Mouse (Mus musculus) limb, embryonic 12.5 days (tissue): ENCODE data around the gene Hist1h2bh. TPM values are rescaled to one million over a fixed set of nuclear protein-coding genes. Genes with fewer than 3 reads are reported as not detected.
"Not testable (repeated sequence)": the region's sequence is repeated elsewhere in the genome, so short reads cannot be mapped to it uniquely, and the experiment has no call there.

Source experiments
- ATAC-seq: fragments of 200-750 bp; cut with Nextera tagmentation; 2 replicates; pipeline ENCODE4 v1.8.0; 2017; ENCODE audit warnings: low read depth, moderate TSS enrichment; ENCODE audit not compliant: insufficient number of reproducible peaks, insufficient read depth, low FRiP score, low TSS enrichment
- H3K27ac ChIP-seq: fragments of 300-500 bp; sonication (generic); 2 replicates; pipeline ENCODE4 v1.5.1; 2016; ENCODE audit warnings: mild to moderate bottlenecking, moderate library complexity
- H3K27me3 ChIP-seq: fragments of 300-500 bp; sonication (generic); 2 replicates; pipeline ENCODE4 v1.6.1; 2016; ENCODE audit warnings: mild to moderate bottlenecking, moderate library complexity
- H3K36me3 ChIP-seq: fragments of 300-500 bp; sonication (generic); 2 replicates; pipeline ENCODE4 v1.6.1; 2016; ENCODE audit warnings: mild to moderate bottlenecking, moderate library complexity
- H3K4me1 ChIP-seq: fragments of 300-500 bp; sonication (generic); replicated peaks from 2 replicates; pipeline ENCODE4 v1.6.1; 2016
- H3K4me2 ChIP-seq: fragments of 300-500 bp; sonication (generic); 2 replicates; pipeline ENCODE4 v1.6.1; 2016; ENCODE audit warnings: mild to moderate bottlenecking, moderate library complexity
- H3K4me3 ChIP-seq: fragments of 300-500 bp; sonication (generic); replicated peaks from 2 replicates; pipeline ENCODE4 v1.5.1; 2016; ENCODE audit warnings: mild to moderate bottlenecking
- H3K9ac ChIP-seq: fragments of 300-500 bp; sonication (generic); replicated peaks from 2 replicates; pipeline ENCODE4 v1.6.1; 2016; ENCODE audit warnings: mild to moderate bottlenecking, moderate library complexity
- H3K9me3 ChIP-seq: fragments of 300-500 bp; sonication (generic); 2 replicates; pipeline ENCODE4 v1.6.1; 2016; ENCODE audit warnings: mild to moderate bottlenecking, moderate library complexity
- WGBS: fragments of 180-500 bp; shearing (Covaris S2); methylation state at CpG from one replicate; pipeline ENCODE4 v1.1.7; 2016; 5-methylcytosine and 5-hydroxymethylcytosine counted together
- polyA plus RNA-seq: library from polyadenylated mRNA; unstranded; fragments of >200 nt; fragmentation: Nextera tagmentation; extraction: Ambion mirVana; gene quantifications from 2 replicates; pipeline ENCODE4 v1.2.1, GENCODE M21; 2016

The Hist1h2bh gene
- polyA plus RNA-seq, 1 experiment from 2014 or later, result 1.4 TPM

DNA sequence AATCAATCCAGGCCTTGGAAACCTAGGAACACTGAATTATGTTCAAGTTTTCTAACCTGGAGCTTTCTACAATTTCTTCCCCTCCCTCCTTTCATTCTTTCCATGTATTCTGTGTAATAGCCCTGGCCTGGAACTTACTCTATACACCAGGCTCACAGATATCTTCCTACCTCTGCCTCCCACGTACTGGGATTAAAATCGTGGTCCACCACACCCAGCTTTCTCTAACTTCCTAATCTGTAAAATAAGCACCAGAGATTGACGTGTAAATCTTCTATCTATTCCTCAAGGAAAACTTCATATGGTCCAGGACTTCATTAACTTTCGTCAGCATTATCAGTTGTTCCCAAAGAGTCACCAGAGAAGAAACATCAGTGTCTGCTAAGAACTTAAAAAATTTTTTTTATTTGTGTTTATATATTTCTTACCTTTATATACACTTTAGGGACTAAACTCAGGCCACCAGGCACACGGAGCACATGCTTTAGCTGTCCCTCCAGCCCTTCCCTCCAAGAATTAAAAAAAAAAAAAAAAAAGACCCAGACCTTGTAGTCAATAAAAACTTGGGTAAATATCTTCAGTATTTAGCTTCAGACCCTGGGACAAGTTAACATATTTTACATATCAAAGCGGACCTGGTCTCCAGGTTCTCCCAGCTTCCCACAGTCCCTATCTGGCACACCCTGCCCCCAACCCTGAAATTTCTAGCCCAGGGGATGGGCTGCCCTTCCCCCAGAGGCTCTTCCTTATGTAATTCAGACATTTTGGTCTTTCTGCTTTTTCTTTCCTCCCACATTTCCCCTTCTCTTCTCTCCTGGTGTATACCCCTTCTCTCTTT is 39.2 kb upstream of the Hist1h2bh start:
- Histone ChIP-seq H3K4me1 (peaks cover 34% of the 10 kb centered on the region), H3K27me3 (no peaks in the 10 kb centered on the region), H3K36me3 (no peaks in the 10 kb centered on the region), H3K9ac (peak overlapping the region; percentile 73), H3K9me3 (no peaks in the 10 kb centered on the region), H3K27ac (peak overlapping the region; percentile 96), H3K4me2 (peak overlapping the region; percentile 85), H3K4me3 (peak overlapping the region; percentile 55)
- ATAC-seq, result no peak
- 7% methylated on average over 6 of the region's 6 CpGs for WGBS

DNA sequence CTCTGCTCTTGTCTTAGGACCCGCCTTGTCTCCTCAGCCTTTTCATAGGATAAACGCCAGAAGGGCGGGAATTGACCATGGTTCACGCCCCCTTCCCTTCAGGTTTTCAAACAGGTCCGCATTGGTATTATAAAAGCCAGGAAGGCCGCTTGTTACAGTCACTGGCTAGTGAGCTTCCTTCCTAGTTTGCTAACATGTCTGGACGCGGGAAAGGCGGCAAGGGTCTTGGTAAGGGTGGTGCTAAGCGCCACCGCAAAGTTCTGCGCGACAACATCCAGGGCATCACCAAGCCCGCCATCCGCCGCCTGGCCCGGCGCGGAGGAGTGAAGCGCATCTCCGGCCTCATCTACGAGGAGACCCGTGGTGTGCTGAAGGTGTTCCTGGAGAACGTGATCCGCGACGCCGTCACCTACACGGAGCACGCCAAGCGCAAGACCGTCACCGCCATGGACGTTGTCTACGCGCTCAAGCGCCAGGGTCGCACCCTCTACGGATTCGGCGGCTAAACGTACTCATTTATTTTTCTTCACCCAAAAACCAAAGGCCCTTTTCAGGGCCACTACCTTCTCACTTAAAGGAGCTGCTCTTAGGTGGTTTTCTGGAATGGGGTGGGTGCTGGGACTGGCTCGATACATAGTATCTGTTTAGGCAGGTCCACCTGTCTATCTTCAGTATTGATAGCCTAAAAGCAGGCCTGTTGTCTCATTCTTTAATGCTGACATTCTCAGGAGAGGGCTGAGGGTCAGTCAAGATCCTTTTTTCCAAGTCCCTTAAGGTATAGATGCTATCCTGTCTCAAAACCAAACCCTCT is 38.4 kb upstream of the Hist1h2bh start, which contains the start of gene Hist1h4d:
TSS of gene Hist1h4d (plus strand) at position 191 of the 811 bp plus-strand sequence.
- Histone ChIP-seq H3K27me3 (no peaks in the 10 kb centered on the region), H3K9ac (peak within 1 kb of the TSS; percentile 73), H3K9me3 (no peaks in the 10 kb centered on the region), H3K4me2 (peak within 1 kb of the TSS; percentile 85), H3K4me1 (peaks cover 34% of the 10 kb centered on the region), H3K36me3 (no peaks in the 10 kb centered on the region), H3K27ac (peak within 1 kb of the TSS; percentile 96), H3K4me3 (peak within 1 kb of the TSS; percentile 55)
- under 1% methylated on average over 43 of the region's 43 CpGs for WGBS
- peak; percentile 91 for ATAC-seq

DNA sequence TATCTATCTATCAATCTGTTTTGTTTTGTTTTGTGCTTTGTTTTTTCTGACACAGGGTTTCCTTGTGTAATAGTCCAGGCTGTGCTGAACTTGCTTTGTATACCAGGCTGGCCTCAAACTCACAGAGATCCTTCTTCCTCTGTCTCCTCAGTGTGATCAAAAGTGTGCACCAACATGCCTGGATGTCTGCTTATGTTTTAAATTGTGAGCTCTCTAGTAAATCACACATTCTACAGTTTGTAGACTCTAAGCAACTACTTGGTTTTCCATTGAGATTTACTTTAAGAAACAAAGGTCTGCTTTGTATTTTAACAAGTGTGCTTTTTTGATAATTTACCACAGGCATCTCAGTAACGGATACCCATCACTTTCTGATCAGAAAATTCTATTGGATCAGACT is 34.6 kb upstream of the Hist1h2bh start:
- Histone ChIP-seq H3K9me3 (no peaks in the 10 kb centered on the region), H3K27ac (peak overlapping the region; percentile 66; the same call in 1 of the 2 replicates), H3K9ac (no peak overlapping the region), H3K4me2 (no peak overlapping the region), H3K4me1 (peaks cover 25% of the 10 kb centered on the region), H3K27me3 (no peaks in the 10 kb centered on the region), H3K36me3 (no peaks in the 10 kb centered on the region), H3K4me3 (no peak overlapping the region)
- ATAC-seq, result no peak
- WGBS, result 89% methylated on average over 1 of the region's 1 CpGs

DNA sequence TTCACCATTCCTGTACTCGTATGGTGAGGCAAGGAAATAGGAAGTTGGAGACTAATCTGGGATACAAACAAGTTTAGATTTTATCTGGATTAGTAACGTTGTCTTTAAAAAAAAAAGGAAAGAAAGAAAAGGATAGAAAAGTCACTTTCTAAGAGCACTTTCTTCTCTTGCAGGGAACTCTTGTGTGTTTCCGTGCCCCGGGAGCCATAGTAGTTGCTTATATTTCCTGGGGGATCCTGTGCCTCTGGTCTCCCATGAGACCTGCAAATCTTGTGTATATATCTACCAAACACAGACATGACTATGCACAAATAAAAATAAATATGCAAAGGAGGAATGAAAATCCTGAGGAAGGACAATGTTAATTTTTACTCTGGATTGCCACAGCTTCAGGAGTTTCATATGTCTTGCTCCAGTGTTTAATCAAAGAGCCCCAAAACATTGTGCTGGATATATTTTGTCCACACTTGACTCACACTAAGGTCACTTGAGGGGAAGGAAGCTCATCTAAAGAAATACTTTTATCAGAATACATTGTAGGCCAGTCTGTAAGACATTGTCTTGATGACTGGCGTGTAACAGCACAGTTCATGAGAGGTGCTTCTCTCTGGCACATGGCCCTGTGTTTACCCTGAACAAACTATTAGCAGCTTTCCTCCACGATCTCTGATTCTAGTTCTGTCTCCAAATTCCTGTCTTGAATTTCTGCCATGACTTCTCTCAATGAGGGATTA is 33.9 kb upstream of the Hist1h2bh start:
- ATAC-seq, result no peak
- peak overlapping the region; percentile 80; the same call in 1 of the 2 replicates for H3K9ac ChIP-seq
- peak overlapping the region; percentile 94 for H3K27ac ChIP-seq
- H3K27me3 ChIP-seq, result no peaks in the 10 kb centered on the region
- H3K9me3 ChIP-seq, result no peaks in the 10 kb centered on the region
- WGBS, result 55% methylated on average over 6 of the region's 6 CpGs
- peak overlapping the region; percentile 49 for H3K4me3 ChIP-seq
- H3K36me3 ChIP-seq, result no peaks in the 10 kb centered on the region
- H3K4me1 ChIP-seq, result peaks cover 18% of the 10 kb centered on the region
- H3K4me2 ChIP-seq, result peak overlapping the region; percentile 73

DNA sequence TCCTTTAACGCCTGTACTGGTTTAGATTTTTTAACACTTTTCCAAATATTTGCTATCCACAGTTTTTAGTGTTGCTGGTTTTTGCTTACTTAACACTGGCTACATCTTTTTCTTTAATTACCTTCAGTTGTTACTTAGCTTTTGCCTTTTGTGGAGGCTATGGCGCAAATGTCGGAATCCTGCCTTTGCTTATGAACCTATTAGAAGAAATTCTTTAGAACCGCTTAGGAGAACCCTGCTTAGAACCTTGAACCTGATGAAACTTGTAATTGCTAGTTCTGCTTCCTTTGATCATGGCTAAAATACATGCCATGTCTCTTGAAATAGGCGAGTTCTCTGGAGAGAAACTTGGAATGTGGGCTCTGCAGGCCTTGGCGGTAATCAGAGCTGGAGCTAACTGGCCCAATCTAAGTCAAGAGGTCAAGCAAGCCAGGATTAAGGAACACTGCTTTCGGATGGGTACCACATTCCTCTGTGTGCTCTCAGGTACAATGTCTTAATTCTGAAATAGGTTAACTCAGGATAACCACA is 33.2 kb upstream of the Hist1h2bh start:
- H3K4me1 ChIP-seq, result peaks cover 14% of the 10 kb centered on the region
- no peak for ATAC-seq
- WGBS, result 4% methylated on average over 7 of the region's 7 CpGs
- H3K27ac ChIP-seq, result peak overlapping the region; percentile 94
- H3K4me3 ChIP-seq, result peak overlapping the region; percentile 49
- H3K4me2 ChIP-seq, result peak overlapping the region; percentile 73
- no peaks in the 10 kb centered on the region for H3K27me3 ChIP-seq
- no peaks in the 10 kb centered on the region for H3K9me3 ChIP-seq
- peak overlapping the region; percentile 80 for H3K9ac ChIP-seq
- no peaks in the 10 kb centered on the region for H3K36me3 ChIP-seq

DNA sequence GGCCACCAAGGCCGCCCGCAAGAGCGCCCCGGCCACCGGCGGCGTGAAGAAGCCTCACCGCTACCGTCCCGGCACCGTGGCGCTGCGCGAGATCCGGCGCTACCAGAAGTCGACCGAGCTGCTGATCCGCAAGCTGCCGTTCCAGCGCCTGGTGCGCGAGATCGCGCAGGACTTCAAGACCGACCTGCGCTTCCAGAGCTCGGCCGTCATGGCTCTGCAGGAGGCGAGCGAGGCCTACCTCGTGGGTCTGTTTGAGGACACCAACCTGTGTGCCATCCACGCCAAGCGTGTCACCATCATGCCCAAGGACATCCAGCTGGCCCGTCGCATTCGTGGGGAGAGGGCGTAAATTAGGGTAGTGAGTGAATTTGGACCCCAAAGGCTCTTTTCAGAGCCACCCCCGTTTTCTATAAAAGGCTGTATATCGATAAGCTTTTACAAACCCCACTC is 32.7 kb upstream of the Hist1h2bh start:
- Histone ChIP-seq H3K9ac (peak overlapping the region; percentile 80), H3K4me3 (peak overlapping the region; percentile 49), H3K27ac (peak overlapping the region; percentile 94), H3K4me2 (peak overlapping the region; percentile 73), H3K4me1 (peaks cover 14% of the 10 kb centered on the region)
- H3K27me3 ChIP-seq, H3K9me3 ChIP-seq, H3K36me3 ChIP-seq, ATAC-seq: not testable (repeated sequence)
- under 1% methylated on average over 12 of the region's 40 CpGs for WGBS

DNA sequence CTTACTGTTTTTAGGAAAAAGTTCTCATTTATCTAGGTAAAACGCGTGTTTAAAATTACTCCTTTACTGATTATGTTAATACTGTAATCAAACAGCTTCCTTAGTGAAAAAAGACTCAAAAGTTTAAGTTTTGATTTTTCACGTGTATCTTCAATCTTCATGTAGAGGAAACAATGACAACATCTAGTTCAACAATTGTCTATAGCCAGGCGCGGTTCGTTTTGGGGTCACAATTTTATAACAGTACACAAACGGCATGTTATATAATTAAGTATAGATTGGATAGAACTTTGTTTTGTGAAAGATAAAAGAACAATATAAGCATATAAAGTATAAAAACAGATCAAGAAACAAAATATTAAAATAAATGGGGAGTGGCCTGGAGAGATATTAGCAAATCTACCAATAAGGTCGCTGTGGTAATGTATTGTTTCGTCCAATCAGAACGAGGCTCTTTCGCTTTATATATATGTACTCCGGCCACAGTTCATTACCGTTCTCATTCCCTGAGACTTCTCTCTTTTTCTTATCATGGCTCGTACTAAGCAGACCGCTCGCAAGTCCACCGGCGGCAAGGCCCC is 32.2 kb upstream of the Hist1h2bh start, which contains the start of gene Hist1h3d:
TSS of gene Hist1h3d (plus strand) at position 493 of the 581 bp plus-strand sequence.
- no peaks in the 10 kb centered on the region for H3K27me3 ChIP-seq
- peak within 1 kb of the TSS; percentile 73 for H3K4me2 ChIP-seq
- no peaks in the 10 kb centered on the region for H3K36me3 ChIP-seq
- no peaks in the 10 kb centered on the region for H3K9me3 ChIP-seq
- WGBS, result under 1% methylated on average over 18 of the region's 18 CpGs
- peak; percentile 54 for ATAC-seq
- peak within 1 kb of the TSS; percentile 80 for H3K9ac ChIP-seq
- peak within 1 kb of the TSS; percentile 94 for H3K27ac ChIP-seq
- peaks cover 10% of the 10 kb centered on the region for H3K4me1 ChIP-seq
- peak within 1 kb of the TSS; percentile 49 for H3K4me3 ChIP-seq

DNA sequence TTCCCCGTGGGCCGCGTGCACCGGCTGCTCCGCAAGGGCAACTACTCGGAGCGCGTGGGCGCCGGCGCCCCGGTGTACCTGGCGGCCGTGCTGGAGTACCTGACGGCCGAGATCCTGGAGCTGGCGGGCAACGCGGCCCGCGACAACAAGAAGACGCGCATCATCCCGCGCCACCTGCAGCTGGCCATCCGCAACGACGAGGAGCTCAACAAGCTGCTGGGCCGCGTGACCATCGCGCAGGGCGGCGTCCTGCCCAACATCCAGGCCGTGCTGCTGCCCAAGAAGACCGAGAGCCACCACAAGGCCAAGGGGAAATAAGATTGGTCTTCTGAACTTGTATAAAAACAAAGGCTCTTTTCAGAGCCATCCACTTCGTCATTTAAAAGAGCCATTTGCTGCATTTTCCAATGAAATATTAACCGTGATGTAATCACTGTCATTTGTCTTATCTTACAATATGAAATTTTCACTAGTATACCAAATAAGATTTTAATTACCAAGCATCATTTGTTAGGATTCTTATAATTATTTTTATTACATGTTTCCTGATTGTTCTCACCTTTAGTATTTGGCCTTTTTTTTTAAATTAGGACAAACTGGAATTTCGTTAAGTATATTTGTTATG is 31.5 kb upstream of the Hist1h2bh start:
- 0% methylated on average over 9 of the region's 39 CpGs for WGBS

DNA sequence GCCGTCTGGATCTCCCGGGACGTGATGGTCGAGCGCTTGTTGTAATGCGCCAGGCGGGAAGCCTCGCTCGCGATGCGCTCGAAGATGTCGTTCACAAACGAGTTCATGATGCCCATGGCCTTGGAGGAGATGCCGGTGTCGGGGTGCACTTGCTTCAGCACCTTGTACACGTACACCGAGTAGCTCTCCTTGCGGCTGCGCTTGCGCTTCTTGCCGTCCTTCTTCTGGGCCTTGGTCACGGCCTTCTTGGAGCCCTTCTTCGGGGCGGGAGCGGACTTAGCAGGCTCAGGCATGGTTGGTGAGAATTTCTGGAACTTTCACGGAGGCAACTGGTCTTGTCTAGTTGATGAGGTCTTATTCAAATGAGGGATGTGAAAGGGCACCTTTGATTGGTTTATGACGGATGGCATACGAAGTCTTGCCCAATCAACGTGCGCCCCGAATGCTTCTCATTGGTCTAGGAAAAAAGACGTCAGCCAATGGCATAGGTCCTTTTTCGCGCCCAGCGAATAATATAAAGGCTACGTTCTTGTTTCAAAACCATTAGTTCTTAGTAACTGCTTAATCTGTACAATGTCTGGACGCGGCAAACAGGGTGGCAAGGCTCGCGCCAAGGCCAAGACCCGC is 30.8 kb upstream of the Hist1h2bh start, which contains the start of the genes Hist1h2bf and Hist1h2ad:
TSS of gene Hist1h2bf (minus strand) at position 299 of the 627 bp plus-strand sequence.
TSS of gene Hist1h2ad (plus strand) at position 484 of the 627 bp plus-strand sequence.
- Histone ChIP-seq H3K9ac (peak within 1 kb of the TSS; percentile 84), H3K27ac (peak within 1 kb of the TSS; percentile 97), H3K4me3 (peak within 1 kb of the TSS; percentile 49), H3K4me2 (peak within 1 kb of the TSS; percentile 75), H3K4me1 (peaks cover 14% of the 10 kb centered on the region)
- H3K36me3 ChIP-seq, H3K9me3 ChIP-seq, H3K27me3 ChIP-seq: not testable (repeated sequence)
- WGBS, result under 1% methylated on average over 41 of the region's 42 CpGs
- peak; percentile 92 for ATAC-seq

More for the DNA sequence above, 31.5 kb upstream of the Hist1h2bh start:
- Histone ChIP-seq H3K9ac (peak overlapping the region; percentile 55; the same call in 1 of the 2 replicates), H3K27ac (peak overlapping the region; percentile 97), H3K4me2 (peak overlapping the region; percentile 75), H3K4me1 (peaks cover 14% of the 10 kb centered on the region), H3K4me3 (peak overlapping the region; percentile 49)
- H3K9me3 ChIP-seq, H3K27me3 ChIP-seq, ATAC-seq, H3K36me3 ChIP-seq: not testable (repeated sequence)
